Mouse (Mus musculus) embryonic facial prominence, embryonic 12.5 days (tissue): ENCODE data around the gene Daam1. TPM values are rescaled to one million over a fixed set of nuclear protein-coding genes. Genes with fewer than 3 reads are reported as not detected.

ENCODE experiments used
- ATAC-seq: fragments of 200-750 bp; cut with Nextera tagmentation; 2 replicates; pipeline ENCODE4 v1.8.0; 2017; ENCODE audit not compliant: insufficient number of reproducible peaks, insufficient read depth, low FRiP score, low TSS enrichment
- H3K27ac ChIP-seq: fragments of 300-500 bp; sonication (generic); 2 replicates; pipeline ENCODE4 v1.5.1; 2016; ENCODE audit warnings: mild to moderate bottlenecking
- H3K27me3 ChIP-seq: fragments of 300-500 bp; sonication (generic); 2 replicates; pipeline ENCODE4 v1.6.1; 2016; ENCODE audit warnings: mild to moderate bottlenecking, moderate library complexity
- H3K36me3 ChIP-seq: fragments of 300-500 bp; sonication (generic); 2 replicates; pipeline ENCODE4 v1.6.1; 2016; ENCODE audit warnings: mild to moderate bottlenecking
- H3K4me1 ChIP-seq: fragments of 300-500 bp; sonication (generic); 2 replicates; pipeline ENCODE4 v1.6.1; 2016
- H3K4me2 ChIP-seq: fragments of 300-500 bp; sonication (generic); replicated peaks from 2 replicates; pipeline ENCODE4 v1.6.1; 2016; ENCODE audit warnings: mild to moderate bottlenecking, moderate library complexity
- H3K4me3 ChIP-seq: fragments of 300-500 bp; sonication (generic); 2 replicates; pipeline ENCODE4 v1.5.1; 2016; ENCODE audit warnings: mild to moderate bottlenecking
- H3K9ac ChIP-seq: fragments of 300-500 bp; sonication (generic); 2 replicates; pipeline ENCODE4 v1.6.1; 2016; ENCODE audit warnings: mild to moderate bottlenecking, moderate library complexity
- H3K9me3 ChIP-seq: fragments of 300-500 bp; sonication (generic); 2 replicates; pipeline ENCODE4 v1.6.1; 2016; ENCODE audit warnings: mild to moderate bottlenecking, moderate library complexity
- WGBS: fragments of 180-500 bp; shearing (Covaris S2); methylation state at CpG from one replicate; pipeline ENCODE4 v1.1.7; 2016; 5-methylcytosine and 5-hydroxymethylcytosine counted together
- polyA plus RNA-seq: library from polyadenylated mRNA; unstranded; fragments of >200 nt; fragmentation: Nextera tagmentation; extraction: Ambion mirVana; gene quantifications from 2 replicates; pipeline ENCODE4 v1.2.1, GENCODE M21; 2016

The Daam1 gene
- polyA plus RNA-seq, 1 experiment from 2014 or later, result 8.4 TPM

DNA sequence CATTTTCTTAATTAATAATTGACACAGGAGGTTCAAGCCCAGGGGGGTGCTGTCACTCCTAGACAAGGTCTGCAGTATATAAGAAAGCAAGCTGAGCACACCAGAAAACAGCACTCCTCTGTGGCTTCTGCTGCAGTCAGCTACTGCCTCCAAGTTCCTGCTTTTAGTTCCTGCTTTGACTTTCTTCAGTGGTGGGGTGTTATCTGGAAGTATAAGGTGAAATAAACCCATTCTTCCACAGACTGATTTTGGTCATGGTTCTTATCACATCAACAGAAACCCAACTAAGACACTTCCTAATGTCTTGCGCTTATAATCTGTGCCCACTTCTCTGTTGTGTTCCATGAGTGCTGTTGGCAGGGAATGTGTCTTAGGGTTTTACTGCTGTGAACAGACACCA lies 71.4 kb downstream of the Daam1 start:
- H3K4me1 ChIP-seq, result peaks cover 22% of the 10 kb centered on the region
- H3K9ac ChIP-seq, result no peak overlapping the region
- no peaks in the 10 kb centered on the region for H3K27me3 ChIP-seq
- H3K9me3 ChIP-seq, result no peaks in the 10 kb centered on the region
- peaks cover 18% of the 10 kb centered on the region for H3K36me3 ChIP-seq
- 97% methylated on average over 1 of the region's 1 CpGs for WGBS
- no peak for ATAC-seq
- no peak overlapping the region for H3K4me3 ChIP-seq
- H3K27ac ChIP-seq, result no peak overlapping the region
- no peak overlapping the region for H3K4me2 ChIP-seq

- no peak for ATAC-seq
- Histone ChIP-seq H3K9ac (no peak overlapping the region), H3K4me3 (no peak overlapping the region), H3K4me2 (no peak overlapping the region), H3K36me3 (peaks cover 11% of the 10 kb centered on the region), H3K27ac (no peak overlapping the region), H3K27me3 (no peaks in the 10 kb centered on the region), H3K9me3 (no peaks in the 10 kb centered on the region), H3K4me1 (peaks cover 17% of the 10 kb centered on the region)
- WGBS, result 93% methylated on average over 4 of the region's 4 CpGs
Observed at GRCm38 (mm10) chr12:71903218-71903617, 72.3 kb downstream of the Daam1 start.

GRCm38 (mm10) chr12:71904310-71904709 lies 73.4 kb downstream of the Daam1 start:
- 86% methylated on average over 4 of the region's 4 CpGs for WGBS
- no peak for ATAC-seq
- no peak overlapping the region for H3K27ac ChIP-seq

DNA sequence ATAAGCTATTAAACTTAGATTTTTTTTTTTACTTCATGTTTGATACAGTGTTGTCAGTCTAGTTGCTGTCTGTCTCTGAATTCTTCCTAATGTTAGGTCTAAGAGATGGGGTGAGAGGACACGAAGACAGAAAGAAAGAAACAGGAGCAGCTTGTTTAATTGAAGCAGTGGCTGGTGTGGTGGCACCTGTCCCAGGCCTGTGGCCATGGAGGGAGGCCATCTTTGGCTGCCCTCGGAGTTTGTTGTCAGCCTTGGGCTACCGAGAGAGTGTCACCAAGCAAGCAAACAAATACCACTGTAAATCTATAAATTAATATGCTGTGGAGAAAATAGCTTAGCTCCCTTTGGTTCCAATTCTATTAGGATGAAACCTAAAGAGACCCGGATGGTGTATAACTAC lies 74.0 kb downstream of the Daam1 start:
- Histone ChIP-seq H3K4me2 (no peak overlapping the region), H3K4me3 (no peak overlapping the region), H3K4me1 (peaks cover 7% of the 10 kb centered on the region; the same call in 1 of the 2 replicates), H3K9ac (no peak overlapping the region), H3K9me3 (no peaks in the 10 kb centered on the region), H3K27me3 (no peaks in the 10 kb centered on the region), H3K27ac (no peak overlapping the region), H3K36me3 (peaks cover 11% of the 10 kb centered on the region)
- no peak for ATAC-seq
- WGBS, result 85% methylated on average over 4 of the region's 4 CpGs

More at GRCm38 (mm10) chr12:71904310-71904709, 73.4 kb downstream of the Daam1 start:
- no peak overlapping the region for H3K4me2 ChIP-seq
- no peaks in the 10 kb centered on the region for H3K27me3 ChIP-seq
- H3K4me3 ChIP-seq, result no peak overlapping the region
- no peaks in the 10 kb centered on the region for H3K9me3 ChIP-seq
- H3K36me3 ChIP-seq, result peaks cover 11% of the 10 kb centered on the region
- H3K4me1 ChIP-seq, result peaks cover 7% of the 10 kb centered on the region; the same call in 1 of the 2 replicates
- H3K9ac ChIP-seq, result no peak overlapping the region

DNA sequence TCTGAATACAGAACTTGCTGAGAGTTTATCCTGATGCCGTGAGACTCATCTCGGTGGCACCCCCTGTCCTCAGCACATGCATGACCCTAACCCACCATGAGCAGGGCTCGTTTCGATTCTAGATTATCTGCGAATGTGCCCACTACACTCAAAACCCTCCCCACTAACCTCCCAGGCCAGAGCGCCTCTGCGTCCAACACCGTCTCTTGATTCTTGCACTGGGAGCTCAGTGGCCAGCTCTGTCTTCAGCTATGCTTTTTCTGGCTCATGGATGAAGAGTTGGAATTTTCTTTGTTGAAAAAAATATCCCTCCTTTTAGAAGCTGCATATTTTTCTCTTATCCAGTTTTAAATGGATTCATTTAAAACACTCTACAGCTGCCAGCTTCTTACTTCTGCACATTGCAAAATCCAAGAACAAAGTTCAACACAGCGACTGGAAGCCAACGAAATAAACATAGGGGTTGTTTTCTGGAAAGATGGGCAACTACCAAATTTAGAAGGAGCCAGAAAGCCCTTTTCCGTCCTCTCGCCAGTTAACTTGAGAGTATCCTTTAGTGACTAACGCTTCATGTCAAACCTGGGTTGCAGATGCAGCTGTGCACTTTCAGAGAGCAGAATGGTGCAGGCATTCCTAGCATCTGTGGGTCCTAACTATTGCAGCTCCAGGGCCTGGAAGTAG lies 74.9 kb downstream of the Daam1 start:
- 88% methylated on average over 13 of the region's 13 CpGs for WGBS
- no peak overlapping the region for H3K9ac ChIP-seq
- H3K27me3 ChIP-seq, result no peaks in the 10 kb centered on the region
- peaks cover 7% of the 10 kb centered on the region; the same call in 1 of the 2 replicates for H3K4me1 ChIP-seq
- no peak overlapping the region for H3K4me3 ChIP-seq
- H3K4me2 ChIP-seq, result no peak overlapping the region
- ATAC-seq, result no peak
- H3K36me3 ChIP-seq, result peaks cover 11% of the 10 kb centered on the region
- no peaks in the 10 kb centered on the region for H3K9me3 ChIP-seq
- H3K27ac ChIP-seq, result no peak overlapping the region

- WGBS, result 88% methylated on average over 12 of the region's 12 CpGs
Observed at GRCm38 (mm10) chr12:71906582-71907267, 75.8 kb downstream of the Daam1 start.

DNA sequence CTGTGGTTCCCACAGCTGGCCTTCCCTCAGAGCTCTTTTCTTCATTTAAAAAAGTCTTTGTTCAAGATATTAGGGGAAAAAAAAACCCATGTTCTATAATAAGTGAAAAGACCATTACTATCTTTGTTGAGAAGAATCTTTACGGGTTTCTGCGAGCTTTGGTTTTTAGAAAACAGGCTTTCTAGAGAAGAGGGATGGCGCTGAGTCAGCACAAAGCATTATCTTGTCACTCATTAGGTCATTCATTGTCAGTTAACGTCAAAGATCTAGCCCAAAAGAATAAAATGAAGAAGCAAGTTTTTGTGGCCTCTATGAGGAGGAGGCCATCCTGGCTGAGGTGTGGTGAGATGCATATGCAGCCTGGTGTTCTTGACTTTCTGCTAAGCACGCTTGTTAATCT lies 78.1 kb downstream of the Daam1 start:
- H3K4me3 ChIP-seq, result no peak overlapping the region
- H3K4me1 ChIP-seq, result peaks cover 9% of the 10 kb centered on the region; the same call in 1 of the 2 replicates
- H3K4me2 ChIP-seq, result no peak overlapping the region
- H3K9me3 ChIP-seq, result no peaks in the 10 kb centered on the region
- ATAC-seq, result no peak
- H3K36me3 ChIP-seq, result no peaks in the 10 kb centered on the region
- no peak overlapping the region for H3K9ac ChIP-seq
- H3K27me3 ChIP-seq, result no peaks in the 10 kb centered on the region
- 89% methylated on average over 5 of the region's 5 CpGs for WGBS
- H3K27ac ChIP-seq, result no peak overlapping the region

More at GRCm38 (mm10) chr12:71906582-71907267, 75.8 kb downstream of the Daam1 start:
- no peak overlapping the region for H3K9ac ChIP-seq
- no peaks in the 10 kb centered on the region for H3K9me3 ChIP-seq
- no peak overlapping the region for H3K4me3 ChIP-seq
- H3K27me3 ChIP-seq, result no peaks in the 10 kb centered on the region
- ATAC-seq, result 0 out of 2 replicates have a peak, but pooled peaks have one; percentile 52
- no peak overlapping the region for H3K27ac ChIP-seq
- H3K4me2 ChIP-seq, result no peak overlapping the region
- H3K36me3 ChIP-seq, result peaks cover 11% of the 10 kb centered on the region
- peaks cover 7% of the 10 kb centered on the region; the same call in 1 of the 2 replicates for H3K4me1 ChIP-seq

DNA sequence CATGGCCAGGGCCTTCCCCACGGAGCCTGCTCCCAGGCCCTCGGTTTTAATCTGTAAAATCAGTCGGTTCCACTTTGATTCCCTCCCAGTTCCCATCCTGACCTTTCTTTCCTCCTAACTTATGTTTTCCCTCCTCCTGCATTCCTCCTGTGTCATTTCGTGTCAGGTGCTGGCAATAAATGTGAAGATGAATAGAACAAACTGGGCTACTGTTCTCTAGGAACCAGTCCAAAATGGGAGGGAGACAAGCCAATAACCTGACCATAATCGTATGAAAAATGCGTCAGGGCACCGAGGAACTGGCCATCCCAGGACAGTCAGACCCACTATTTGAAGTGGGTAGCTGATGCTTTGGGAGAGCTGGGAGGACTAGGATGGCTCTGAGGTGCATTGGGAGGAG lies 79.4 kb downstream of the Daam1 start:
- Histone ChIP-seq H3K9ac (no peak overlapping the region), H3K27ac (no peak overlapping the region), H3K36me3 (no peaks in the 10 kb centered on the region), H3K9me3 (no peaks in the 10 kb centered on the region), H3K27me3 (no peaks in the 10 kb centered on the region), H3K4me2 (no peak overlapping the region), H3K4me1 (peaks cover 9% of the 10 kb centered on the region; the same call in 1 of the 2 replicates), H3K4me3 (no peak overlapping the region)
- no peak for ATAC-seq
- WGBS, result 69% methylated on average over 7 of the region's 7 CpGs

GRCm38 (mm10) chr12:71912262-71912661 lies 81.4 kb downstream of the Daam1 start:
- Histone ChIP-seq H3K4me2 (no peak overlapping the region), H3K4me1 (0 out of 2 replicates have a peak, but pooled peaks cover 3% of the 10 kb centered on the region), H3K4me3 (no peak overlapping the region), H3K27ac (no peak overlapping the region), H3K9me3 (no peaks in the 10 kb centered on the region), H3K36me3 (peaks cover 12% of the 10 kb centered on the region), H3K27me3 (no peaks in the 10 kb centered on the region), H3K9ac (no peak overlapping the region)
- WGBS, result 89% methylated on average over 1 of the region's 1 CpGs
- no peak for ATAC-seq

DNA sequence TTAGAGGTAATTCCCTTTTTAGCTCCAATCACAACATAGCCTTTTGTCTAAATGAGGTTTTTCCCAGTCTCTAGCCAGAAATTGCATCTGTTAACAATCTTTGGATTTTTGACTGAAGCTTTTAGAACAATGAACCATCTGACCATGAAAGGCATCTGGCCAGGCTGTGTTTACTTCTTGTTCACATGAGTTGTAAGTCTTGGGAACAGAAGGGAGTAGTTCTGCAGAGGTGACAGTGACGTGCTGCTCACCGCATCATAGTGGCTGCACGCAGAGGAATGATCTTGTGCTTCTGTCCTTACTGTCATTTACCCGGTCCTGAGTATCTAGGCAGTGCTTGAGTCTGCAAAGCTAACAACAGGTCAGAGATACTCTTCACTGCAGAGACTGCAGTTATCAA lies 88.3 kb downstream of the Daam1 start:
- 39% methylated on average over 4 of the region's 4 CpGs for WGBS
- Histone ChIP-seq H3K9ac (no peak overlapping the region), H3K4me1 (peaks cover 24% of the 10 kb centered on the region)

GRCm38 (mm10) chr12:71919962-71920361 lies 89.1 kb downstream of the Daam1 start:
- peaks cover 13% of the 10 kb centered on the region for H3K36me3 ChIP-seq
- peak overlapping the region; percentile 42; the same call in 1 of the 2 replicates for H3K27ac ChIP-seq
- H3K27me3 ChIP-seq, result no peaks in the 10 kb centered on the region
- WGBS, result 51% methylated on average over 3 of the region's 3 CpGs
- H3K9me3 ChIP-seq, result no peaks in the 10 kb centered on the region
- no peak overlapping the region for H3K4me2 ChIP-seq
- peaks cover 24% of the 10 kb centered on the region for H3K4me1 ChIP-seq
- no peak overlapping the region for H3K4me3 ChIP-seq
- no peak overlapping the region for H3K9ac ChIP-seq
- ATAC-seq, result no peak

More for the DNA sequence above, 88.3 kb downstream of the Daam1 start:
- H3K4me2 ChIP-seq, result no peak overlapping the region
- no peaks in the 10 kb centered on the region for H3K9me3 ChIP-seq
- ATAC-seq, result no peak
- H3K27me3 ChIP-seq, result no peaks in the 10 kb centered on the region
- peaks cover 13% of the 10 kb centered on the region for H3K36me3 ChIP-seq
- no peak overlapping the region for H3K4me3 ChIP-seq
- H3K27ac ChIP-seq, result peak overlapping the region; percentile 42; the same call in 1 of the 2 replicates
